Mouse (Mus musculus): ENCODE results near the gene Lrrtm4. TPM values are rescaled to one million over a fixed set of nuclear protein-coding genes. Genes with fewer than 3 reads are reported as not detected.

Gene Lrrtm4
- total and polyA plus RNA-seq, 2 experiments from 2014 or later: 0.04 TPM; not detected in 1

- TF ChIP-seq CTCF (IDR thresholded peaks at IDR 0.05; ENCODE audit: low read depth) (no peak), EP300 (IDR thresholded peaks at IDR 0.05; ENCODE audit: low read depth) (no peak)
- WGBS: 72% methylated on average over 2 of the region's 2 CpGs
- ATAC-seq (ENCODE audit: insufficient read depth, low read depth) (no peak), DNase-seq (ENCODE audit: low spot score) (no peak)
- H3K9me3 ChIP-seq (replicated peaks; ENCODE audit: control insufficient read depth, low read length): no peaks in the 10 kb centered on the region
- H3K9ac ChIP-seq (replicated peaks; ENCODE audit: low read depth, low read length): no peak overlapping the region
- no peaks in the 10 kb centered on the region for H3K4me1 ChIP-seq (ENCODE audit: control insufficient read depth, insufficient read depth)
- no peaks in the 10 kb centered on the region for H3K27me3 ChIP-seq (ENCODE audit: control insufficient read depth, insufficient read depth, low read length)
- H3K36me3 ChIP-seq (replicated peaks; ENCODE audit: control insufficient read depth, insufficient read depth, low read length): no peaks in the 10 kb centered on the region
- H3K4me3 ChIP-seq (ENCODE audit: low read depth, low read length): no peak overlapping the region
- H3K4me2 ChIP-seq (ENCODE audit: low read depth, low read length): no peak overlapping the region
- no peak overlapping the region for H3K27ac ChIP-seq (ENCODE audit: low read depth)
Observed at GRCm38 (mm10) chr6:80839784-80840183, 821.1 kb downstream of the Lrrtm4 start.

GRCm38 (mm10) chr6:80845294-80845693 is 826.6 kb downstream of the Lrrtm4 start:
- WGBS: 79% methylated on average over 6 of the region's 6 CpGs
- H3K27ac ChIP-seq (ENCODE audit: low read depth): no peak overlapping the region
- H3K4me2 ChIP-seq (ENCODE audit: low read depth, low read length): no peak overlapping the region
- H3K9ac ChIP-seq (replicated peaks; ENCODE audit: low read depth, low read length): no peak overlapping the region
- no peak for DNase-seq (ENCODE audit: low spot score)
- no peak overlapping the region for H3K4me3 ChIP-seq (ENCODE audit: low read depth, low read length)
- no peak for ATAC-seq (ENCODE audit: insufficient read depth, low read depth)
- no peaks in the 10 kb centered on the region for H3K36me3 ChIP-seq (replicated peaks; ENCODE audit: control insufficient read depth, insufficient read depth, low read length)
- no peaks in the 10 kb centered on the region for H3K9me3 ChIP-seq (replicated peaks; ENCODE audit: control insufficient read depth, low read length)
- TF ChIP-seq CTCF (IDR thresholded peaks at IDR 0.05; ENCODE audit: low read depth) (no peak), EP300 (IDR thresholded peaks at IDR 0.05; ENCODE audit: low read depth) (no peak)
- H3K4me1 ChIP-seq (ENCODE audit: control insufficient read depth, insufficient read depth): no peaks in the 10 kb centered on the region
- no peaks in the 10 kb centered on the region for H3K27me3 ChIP-seq (ENCODE audit: control insufficient read depth, insufficient read depth, low read length)

- no peak overlapping the region for H3K4me3 ChIP-seq (ENCODE audit: low read depth, low read length)
- no peak for DNase-seq (ENCODE audit: low spot score)
- H3K4me1 ChIP-seq (ENCODE audit: control insufficient read depth, insufficient read depth): no peaks in the 10 kb centered on the region
- no peak overlapping the region for H3K4me2 ChIP-seq (ENCODE audit: low read depth, low read length)
- no peaks in the 10 kb centered on the region for H3K9me3 ChIP-seq (replicated peaks; ENCODE audit: control insufficient read depth, low read length)
- TF ChIP-seq EP300 (IDR thresholded peaks at IDR 0.05; ENCODE audit: low read depth) (no peak), CTCF (IDR thresholded peaks at IDR 0.05; ENCODE audit: low read depth) (no peak)
- no peak overlapping the region for H3K9ac ChIP-seq (replicated peaks; ENCODE audit: low read depth, low read length)
- WGBS: 69% methylated on average over 13 of the region's 13 CpGs
- H3K27me3 ChIP-seq (ENCODE audit: control insufficient read depth, insufficient read depth, low read length): no peaks in the 10 kb centered on the region
- H3K36me3 ChIP-seq (replicated peaks; ENCODE audit: control insufficient read depth, insufficient read depth, low read length): no peaks in the 10 kb centered on the region
- H3K27ac ChIP-seq (ENCODE audit: low read depth): no peak overlapping the region
- no peak for ATAC-seq (ENCODE audit: insufficient read depth, low read depth)
Observed at GRCm38 (mm10) chr6:80856910-80857543, 838.4 kb downstream of the Lrrtm4 start.

Other genes starting within 250 kb of the Lrrtm4 start
- not detected in 2 replicates for gene Gm20594, start 201.0 kb upstream of the Lrrtm4 start, total RNA-seq (2014; rRNA removed; ENCODE audit: low replicate concordance)
- gene Gm20594, start 201.0 kb upstream of the Lrrtm4 start, polyA plus RNA-seq (2015; fragmentation: Nextera tagmentation; extraction: Ambion mirVana): not detected in 2 replicates

All from heart, postnatal 0 days (tissue).